Mouse (Mus musculus): Measurements from ENCODE around the gene Sprr2i. TPM values are rescaled to one million over a fixed set of nuclear protein-coding genes. Genes with fewer than 3 reads are reported as not detected.
A peak's percentile ranks its signal among the peaks of the same experiment; 100 is the strongest.

The Sprr2i gene
- polyA plus RNA-seq, 1 experiment, result not detected

DNA sequence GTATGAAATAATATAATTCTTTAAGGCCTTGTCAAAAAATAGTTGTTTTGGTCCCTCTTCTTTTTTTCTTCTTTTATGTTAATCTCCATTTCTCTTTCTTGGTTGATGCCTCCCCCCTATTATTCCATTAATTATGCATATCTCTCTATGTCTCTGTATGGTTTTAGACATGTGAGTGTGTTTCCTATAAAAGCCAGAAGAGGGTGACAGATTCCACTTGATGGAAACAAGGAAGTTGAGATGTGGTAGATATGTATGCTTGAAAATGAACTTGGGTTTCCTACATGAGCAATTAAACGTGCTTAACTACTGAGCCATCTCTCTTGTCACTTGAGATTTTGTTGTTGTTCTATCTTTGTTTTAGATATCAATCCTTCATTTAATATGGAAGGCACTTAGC is 13.5 kb upstream of the Sprr2i start:
- Histone ChIP-seq H3K27me3 (ENCODE audit: control insufficient read depth, insufficient read depth, insufficient read length) (no peaks in the 10 kb centered on the region), H3K4me2 (ENCODE audit: low read depth) (no peak overlapping the region)
- no peak for TF ChIP-seq CEBPB (IDR thresholded peaks at IDR 0.05; ENCODE audit: insufficient read depth, poor library complexity, severe bottlenecking)
- TF ChIP-seq POLR2A (IDR thresholded peaks at IDR 0.05; ENCODE audit: insufficient read length, low read depth), result no peak
- TF ChIP-seq MAX (IDR thresholded peaks at IDR 0.05; ENCODE audit: low read depth), result no peak
- no peak for TF ChIP-seq REST (IDR thresholded peaks at IDR 0.05; ENCODE audit: insufficient read depth, insufficient read length)
- TF ChIP-seq MYOG (IDR thresholded peaks at IDR 0.05; ENCODE audit: control insufficient read depth in 1 of 3, insufficient read depth in 1 of 3, insufficient read length in 2 of 3, low read depth in 2 of 3), result no peak
- no peak for TF ChIP-seq TCF3 (IDR thresholded peaks at IDR 0.05; ENCODE audit: insufficient read length, low read depth)
- no peak for TF ChIP-seq TCF12 (IDR thresholded peaks at IDR 0.05; ENCODE audit: insufficient read depth, poor library complexity, severe bottlenecking)
- TF ChIP-seq USF1 (IDR thresholded peaks at IDR 0.05; ENCODE audit: low read depth), result no peak
- no peak for TF ChIP-seq POLR2AphosphoS2 (IDR thresholded peaks at IDR 0.05; ENCODE audit: insufficient read length, low read depth)
- TF ChIP-seq E2F4 (IDR thresholded peaks at IDR 0.05; ENCODE audit: insufficient read depth), result no peak
- TF ChIP-seq MYOD1 (IDR thresholded peaks at IDR 0.05; ENCODE audit: control insufficient read depth in 1 of 3, insufficient read length in 2 of 3, low read depth in 2 of 3), result no peak
- no peak for TF ChIP-seq SRF (IDR thresholded peaks at IDR 0.05; ENCODE audit: control insufficient read depth, insufficient read length, low read depth)

DNA sequence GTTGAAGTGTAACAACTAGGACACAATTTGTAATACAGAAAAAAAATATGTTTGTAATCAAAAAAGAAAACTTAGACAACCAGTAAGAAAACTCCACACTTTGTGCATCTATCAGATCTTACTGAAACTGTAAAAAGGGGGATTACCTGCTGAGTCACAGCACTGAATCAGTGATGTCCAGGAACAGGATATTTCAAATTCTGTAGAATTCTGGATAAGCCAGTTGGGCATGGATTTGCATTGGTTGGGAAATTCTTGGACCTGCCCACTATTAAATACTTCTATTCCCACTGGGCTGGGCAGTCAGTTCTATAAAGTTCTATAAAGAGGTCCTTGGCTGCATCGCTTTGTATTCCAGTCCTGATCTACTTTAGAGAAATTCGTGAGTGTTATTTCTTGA is 10.0 kb downstream of the Sprr2i start, which contains the start of gene Sprr2j-ps:
Gene Sprr2j-ps (plus strand): TSS at position 301 of the 400 bp plus-strand sequence.
- no peak within 1 kb of the TSS for H3ac ChIP-seq (ENCODE audit: control insufficient read depth, insufficient read length)
- TF ChIP-seq POLR2A (IDR thresholded peaks at IDR 0.05; ENCODE audit: insufficient read length, low read depth) (no peak), MYOG (IDR thresholded peaks at IDR 0.05; ENCODE audit: control insufficient read depth in 1 of 3, insufficient read depth in 1 of 3, insufficient read length in 2 of 3, low read depth in 2 of 3) (no peak), SRF (IDR thresholded peaks at IDR 0.05; ENCODE audit: control insufficient read depth, insufficient read length, low read depth) (no peak), CEBPB (IDR thresholded peaks at IDR 0.05; ENCODE audit: insufficient read depth, poor library complexity, severe bottlenecking) (no peak), USF1 (IDR thresholded peaks at IDR 0.05; ENCODE audit: low read depth) (no peak), POLR2AphosphoS2 (IDR thresholded peaks at IDR 0.05; ENCODE audit: insufficient read length, low read depth) (no peak), TCF12 (IDR thresholded peaks at IDR 0.05; ENCODE audit: insufficient read depth, poor library complexity, severe bottlenecking) (no peak), MYOD1 (IDR thresholded peaks at IDR 0.05; ENCODE audit: control insufficient read depth in 1 of 3, insufficient read length in 2 of 3, low read depth in 2 of 3) (no peak), MAX (IDR thresholded peaks at IDR 0.05; ENCODE audit: low read depth) (no peak), REST (IDR thresholded peaks at IDR 0.05; ENCODE audit: insufficient read depth, insufficient read length) (no peak)
- no peaks in the 10 kb centered on the region for H3K79me2 ChIP-seq (ENCODE audit: control insufficient read depth, insufficient read depth)
- H3K4me3 ChIP-seq, result no peak within 1 kb of the TSS
- H3K27me3 ChIP-seq (ENCODE audit: control insufficient read depth, insufficient read depth, insufficient read length), result no peaks in the 10 kb centered on the region
- H3K4me2 ChIP-seq (ENCODE audit: low read depth), result no peak within 1 kb of the TSS
- H3K36me3 ChIP-seq (ENCODE audit: control insufficient read depth, insufficient read depth), result no peaks in the 10 kb centered on the region

More for the DNA sequence above, 13.5 kb upstream of the Sprr2i start:
- Histone ChIP-seq H3K4me3 (no peak overlapping the region), H3ac (ENCODE audit: control insufficient read depth, insufficient read length) (no peak overlapping the region), H3K79me2 (ENCODE audit: control insufficient read depth, insufficient read depth) (no peaks in the 10 kb centered on the region), H3K36me3 (ENCODE audit: control insufficient read depth, insufficient read depth) (no peaks in the 10 kb centered on the region)

DNA sequence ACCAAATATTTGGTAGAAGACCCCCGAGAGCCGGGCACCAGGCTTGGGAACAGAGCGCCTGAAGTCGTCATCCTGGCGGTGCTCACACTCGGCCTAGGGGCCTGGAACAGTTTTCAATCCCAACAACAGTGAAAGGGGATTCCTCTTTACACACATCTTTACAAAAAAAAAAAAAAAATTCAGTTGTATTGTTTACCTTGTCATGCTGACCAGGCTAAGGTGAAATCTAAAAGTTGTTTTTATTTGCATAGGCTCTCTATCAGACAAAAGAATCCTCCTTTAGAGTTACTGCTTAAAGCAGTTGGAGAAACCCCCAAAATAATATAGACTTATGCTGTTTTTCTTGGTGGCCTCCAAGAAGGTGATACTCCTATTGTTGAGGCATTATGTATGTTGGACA is 21.5 kb downstream of the Sprr2i start, which contains the start of gene Gm9774:
Gene Gm9774 (minus strand): TSS at position 101 of the 400 bp plus-strand sequence.
- Histone ChIP-seq H3K27me3 (ENCODE audit: control insufficient read depth, insufficient read depth, insufficient read length) (no peaks in the 10 kb centered on the region), H3K4me3 (no peak within 1 kb of the TSS), H3ac (ENCODE audit: control insufficient read depth, insufficient read length) (no peak within 1 kb of the TSS), H3K4me2 (ENCODE audit: low read depth) (no peak within 1 kb of the TSS), H3K36me3 (ENCODE audit: control insufficient read depth, insufficient read depth) (no peaks in the 10 kb centered on the region), H3K79me2 (ENCODE audit: control insufficient read depth, insufficient read depth) (no peaks in the 10 kb centered on the region)
- TF ChIP-seq TCF12 (IDR thresholded peaks at IDR 0.05; ENCODE audit: insufficient read depth, poor library complexity, severe bottlenecking), result no peak
- no peak for TF ChIP-seq SRF (IDR thresholded peaks at IDR 0.05; ENCODE audit: control insufficient read depth, insufficient read length, low read depth)
- TF ChIP-seq MYOD1 (IDR thresholded peaks at IDR 0.05; ENCODE audit: control insufficient read depth in 1 of 3, insufficient read length in 2 of 3, low read depth in 2 of 3), result no peak
- no peak for TF ChIP-seq E2F4 (IDR thresholded peaks at IDR 0.05; ENCODE audit: insufficient read depth)
- no peak for TF ChIP-seq POLR2AphosphoS2 (IDR thresholded peaks at IDR 0.05; ENCODE audit: insufficient read length, low read depth)
- TF ChIP-seq USF1 (IDR thresholded peaks at IDR 0.05; ENCODE audit: low read depth), result no peak
- no peak for TF ChIP-seq CEBPB (IDR thresholded peaks at IDR 0.05; ENCODE audit: insufficient read depth, poor library complexity, severe bottlenecking)

DNA sequence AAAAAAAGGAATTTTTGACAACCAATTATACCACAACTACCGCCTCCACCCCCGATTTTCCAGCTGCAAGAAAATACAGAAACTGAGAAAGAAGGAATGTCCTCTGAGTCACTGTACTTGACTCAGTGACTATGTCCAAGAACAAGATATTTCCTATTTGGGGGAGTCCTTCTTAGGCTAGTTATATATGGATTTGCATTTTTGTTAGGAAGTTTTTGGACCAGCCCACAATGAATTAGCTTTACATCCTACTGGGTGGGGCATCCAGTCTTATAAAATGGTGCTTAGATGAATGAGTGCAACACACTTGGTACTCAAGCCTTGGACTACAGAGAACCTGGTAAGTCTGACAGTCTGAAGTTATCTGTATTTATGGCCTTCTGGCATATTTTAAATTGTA is 24.5 kb downstream of the Sprr2i start, which contains the start of gene Sprr2k:
Gene Sprr2k (plus strand): TSS at position 301 of the 400 bp plus-strand sequence.
- TF ChIP-seq TCF3 (IDR thresholded peaks at IDR 0.05; ENCODE audit: insufficient read length, low read depth), result no peak
- TF ChIP-seq USF1 (IDR thresholded peaks at IDR 0.05; ENCODE audit: low read depth), result no peak
- no peak for TF ChIP-seq MYOG (IDR thresholded peaks at IDR 0.05; ENCODE audit: control insufficient read depth in 1 of 3, insufficient read depth in 1 of 3, insufficient read length in 2 of 3, low read depth in 2 of 3)
- TF ChIP-seq MAX (IDR thresholded peaks at IDR 0.05; ENCODE audit: low read depth), result no peak
- no peak for TF ChIP-seq POLR2A (IDR thresholded peaks at IDR 0.05; ENCODE audit: insufficient read length, low read depth)
- TF ChIP-seq MYOD1 (IDR thresholded peaks at IDR 0.05; ENCODE audit: control insufficient read depth in 1 of 3, insufficient read length in 2 of 3, low read depth in 2 of 3), result no peak
- no peak for TF ChIP-seq SRF (IDR thresholded peaks at IDR 0.05; ENCODE audit: control insufficient read depth, insufficient read length, low read depth)
- no peak for TF ChIP-seq E2F4 (IDR thresholded peaks at IDR 0.05; ENCODE audit: insufficient read depth)
- no peak for TF ChIP-seq TCF12 (IDR thresholded peaks at IDR 0.05; ENCODE audit: insufficient read depth, poor library complexity, severe bottlenecking)
- no peak for TF ChIP-seq CEBPB (IDR thresholded peaks at IDR 0.05; ENCODE audit: insufficient read depth, poor library complexity, severe bottlenecking)
- TF ChIP-seq POLR2AphosphoS2 (IDR thresholded peaks at IDR 0.05; ENCODE audit: insufficient read length, low read depth), result no peak
- no peak for TF ChIP-seq REST (IDR thresholded peaks at IDR 0.05; ENCODE audit: insufficient read depth, insufficient read length)
- Histone ChIP-seq H3K4me2 (ENCODE audit: low read depth) (peak within 1 kb of the TSS; percentile 20), H3K27me3 (ENCODE audit: control insufficient read depth, insufficient read depth, insufficient read length) (no peaks in the 10 kb centered on the region), H3K79me2 (ENCODE audit: control insufficient read depth, insufficient read depth) (no peaks in the 10 kb centered on the region), H3K36me3 (ENCODE audit: control insufficient read depth, insufficient read depth) (no peaks in the 10 kb centered on the region), H3K4me3 (no peak within 1 kb of the TSS), H3ac (ENCODE audit: control insufficient read depth, insufficient read length) (no peak within 1 kb of the TSS)

Measured in myocyte (in vitro differentiated cells).